Mouse (Mus musculus): ENCODE data around the gene Ammecr1. TPM values are rescaled to one million over a fixed set of nuclear protein-coding genes. Genes with fewer than 3 reads are reported as not detected.

The Ammecr1 gene
- polyA plus RNA-seq, 1 experiment from 2014 or later, result 4.1 TPM

DNA sequence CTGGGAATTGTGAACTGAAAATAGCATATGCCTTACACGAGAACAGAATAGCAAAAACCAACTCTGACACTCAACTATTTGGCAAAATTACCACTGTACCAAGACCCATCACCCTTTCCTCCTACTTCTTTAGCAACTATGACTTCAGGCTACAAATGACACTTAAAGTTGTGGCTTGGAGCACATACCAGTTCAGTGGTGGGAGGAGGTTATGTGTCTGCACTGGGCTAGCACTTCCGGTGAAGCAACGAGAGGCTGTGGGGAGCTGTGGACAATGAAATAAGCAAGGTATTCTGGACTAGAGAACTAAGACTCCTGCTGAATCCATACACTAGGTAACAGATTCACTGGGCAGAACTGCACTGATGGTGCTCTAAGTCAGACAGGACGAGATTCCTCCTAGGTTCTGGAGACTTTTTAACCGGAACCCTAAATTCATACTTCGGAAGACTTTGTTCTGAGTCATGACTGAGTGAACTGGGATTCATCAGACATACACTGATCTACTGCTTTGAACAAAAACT lies 69.0 kb downstream of the Ammecr1 start:
- Histone ChIP-seq H3K4me1 (ENCODE audit: control insufficient read depth, insufficient read depth, low read length) (no peaks in the 10 kb centered on the region), H3K4me2 (ENCODE audit: low read depth, low read length) (no peak overlapping the region), H3K9ac (replicated peaks; ENCODE audit: low read depth, low read length) (no peak overlapping the region), H3K4me3 (ENCODE audit: low read depth, low read length) (no peak overlapping the region), H3K36me3 (ENCODE audit: control insufficient read depth, insufficient read depth, low read length) (no peaks in the 10 kb centered on the region), H3K27me3 (ENCODE audit: control insufficient read depth, insufficient read depth, low read length) (0 out of 2 replicates have a peak, but pooled peaks cover 2% of the 10 kb centered on the region), H3K9me3 (ENCODE audit: control insufficient read depth, low read length) (no peaks in the 10 kb centered on the region), H3K27ac (ENCODE audit: low read depth, low read length) (no peak overlapping the region)
- 92% methylated on average over 6 of the region's 6 CpGs for WGBS
- ATAC-seq (ENCODE audit: low read depth), result no peak

DNA sequence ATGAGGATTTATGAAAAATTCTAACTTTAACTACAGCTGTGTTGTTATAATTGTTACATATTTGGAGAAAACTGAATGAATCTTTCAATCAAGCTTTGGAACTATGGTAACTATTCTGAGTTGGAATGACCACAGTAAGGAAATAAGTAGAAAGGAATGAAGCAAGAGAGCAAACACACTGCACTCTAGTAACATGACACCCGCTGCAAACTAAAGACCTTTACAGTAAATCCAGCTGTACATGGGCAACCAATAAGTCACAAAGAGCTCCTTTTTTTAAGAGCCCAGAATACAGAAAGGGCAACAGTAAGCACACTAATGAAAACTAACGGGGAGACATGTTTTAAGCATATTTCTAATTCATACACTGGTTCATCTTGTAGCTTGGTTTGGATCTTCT lies 71.2 kb downstream of the Ammecr1 start:
- Histone ChIP-seq H3K27me3 (ENCODE audit: control insufficient read depth, insufficient read depth, low read length) (0 out of 2 replicates have a peak, but pooled peaks cover 2% of the 10 kb centered on the region), H3K9ac (replicated peaks; ENCODE audit: low read depth, low read length) (no peak overlapping the region), H3K27ac (ENCODE audit: low read depth, low read length) (no peak overlapping the region), H3K4me2 (ENCODE audit: low read depth, low read length) (no peak overlapping the region), H3K9me3 (ENCODE audit: control insufficient read depth, low read length) (no peaks in the 10 kb centered on the region), H3K4me3 (ENCODE audit: low read depth, low read length) (no peak overlapping the region), H3K36me3 (ENCODE audit: control insufficient read depth, insufficient read depth, low read length) (no peaks in the 10 kb centered on the region), H3K4me1 (ENCODE audit: control insufficient read depth, insufficient read depth, low read length) (no peaks in the 10 kb centered on the region)
- WGBS, result 86% methylated on average over 2 of the region's 2 CpGs
- ATAC-seq (ENCODE audit: low read depth), result no peak

DNA sequence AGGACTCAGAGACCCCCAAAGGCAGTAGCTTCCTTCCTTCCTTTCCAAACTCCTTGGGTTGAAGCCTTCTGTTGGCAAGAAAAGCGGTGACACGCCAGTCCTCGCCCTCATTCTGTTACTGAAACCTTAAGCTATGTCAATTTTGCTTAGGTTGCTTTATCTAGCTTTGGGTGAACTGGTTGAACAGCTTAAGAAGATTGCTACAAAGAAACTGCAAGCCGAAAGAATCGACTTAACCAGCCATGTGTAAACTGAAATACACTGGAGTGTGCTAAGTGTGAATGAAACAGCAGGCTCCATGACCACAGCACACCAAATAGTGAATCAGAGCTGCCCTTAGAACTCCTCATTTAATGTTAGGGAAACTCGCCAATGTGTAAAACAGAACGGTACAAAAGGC lies 80.6 kb downstream of the Ammecr1 start:
- 89% methylated on average over 7 of the region's 7 CpGs for WGBS
- no peak overlapping the region for H3K27ac ChIP-seq (ENCODE audit: low read depth, low read length)
- H3K27me3 ChIP-seq (ENCODE audit: control insufficient read depth, insufficient read depth, low read length), result no peaks in the 10 kb centered on the region
- H3K4me2 ChIP-seq (ENCODE audit: low read depth, low read length), result no peak overlapping the region
- no peak for ATAC-seq (ENCODE audit: low read depth)
- H3K36me3 ChIP-seq (ENCODE audit: control insufficient read depth, insufficient read depth, low read length), result no peaks in the 10 kb centered on the region
- no peaks in the 10 kb centered on the region for H3K4me1 ChIP-seq (ENCODE audit: control insufficient read depth, insufficient read depth, low read length)
- no peak overlapping the region for H3K9ac ChIP-seq (replicated peaks; ENCODE audit: low read depth, low read length)
- H3K9me3 ChIP-seq (ENCODE audit: control insufficient read depth, low read length), result no peaks in the 10 kb centered on the region
- no peak overlapping the region for H3K4me3 ChIP-seq (ENCODE audit: low read depth, low read length)

DNA sequence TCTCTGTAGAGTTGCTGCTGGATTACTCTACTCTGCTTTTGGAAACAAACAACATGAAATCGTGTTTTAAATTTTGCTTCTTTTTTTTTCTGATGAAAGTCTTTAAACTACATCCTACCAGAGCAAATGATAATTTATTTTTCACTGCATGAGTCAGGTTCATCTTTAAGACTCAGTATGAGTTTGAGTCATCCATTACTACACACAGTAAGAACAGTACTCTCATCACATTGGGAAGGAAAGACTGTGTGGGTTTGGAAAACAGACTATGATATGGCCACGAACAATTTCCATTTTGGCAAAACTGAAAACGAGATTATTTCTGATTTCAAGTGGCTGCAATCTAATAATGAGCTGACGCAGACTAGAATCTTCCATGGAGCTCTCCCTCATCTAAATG lies 82.9 kb downstream of the Ammecr1 start:
- no peaks in the 10 kb centered on the region for H3K9me3 ChIP-seq (ENCODE audit: control insufficient read depth, low read length)
- no peak overlapping the region for H3K4me3 ChIP-seq (ENCODE audit: low read depth, low read length)
- no peak overlapping the region for H3K27ac ChIP-seq (ENCODE audit: low read depth, low read length)
- H3K4me1 ChIP-seq (ENCODE audit: control insufficient read depth, insufficient read depth, low read length), result no peaks in the 10 kb centered on the region
- no peaks in the 10 kb centered on the region for H3K27me3 ChIP-seq (ENCODE audit: control insufficient read depth, insufficient read depth, low read length)
- WGBS, result 91% methylated on average over 4 of the region's 4 CpGs
- H3K9ac ChIP-seq (replicated peaks; ENCODE audit: low read depth, low read length), result no peak overlapping the region
- no peak for ATAC-seq (ENCODE audit: low read depth)
- no peaks in the 10 kb centered on the region for H3K36me3 ChIP-seq (ENCODE audit: control insufficient read depth, insufficient read depth, low read length)
- no peak overlapping the region for H3K4me2 ChIP-seq (ENCODE audit: low read depth, low read length)

DNA sequence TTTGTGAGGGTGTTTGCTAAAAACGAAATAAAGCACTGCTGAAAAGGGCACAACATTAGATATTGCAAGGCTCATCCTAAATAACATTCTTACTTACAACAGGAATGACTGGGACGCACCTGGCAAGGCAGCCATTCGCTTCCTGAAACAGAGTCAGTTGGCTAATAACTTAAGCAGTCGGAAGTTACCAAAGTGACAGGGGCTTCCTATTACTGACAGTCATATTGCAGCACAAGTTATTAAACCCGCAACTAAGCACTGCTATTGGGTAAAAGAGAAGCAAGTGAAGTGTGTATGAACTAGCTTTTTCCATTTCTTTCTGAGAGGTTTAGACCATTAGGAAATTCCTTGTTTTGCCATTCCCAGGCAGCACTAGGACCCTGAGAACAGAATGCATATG lies 84.3 kb downstream of the Ammecr1 start:
- no peak overlapping the region for H3K27ac ChIP-seq (ENCODE audit: low read depth, low read length)
- no peaks in the 10 kb centered on the region for H3K4me1 ChIP-seq (ENCODE audit: control insufficient read depth, insufficient read depth, low read length)
- no peaks in the 10 kb centered on the region for H3K9me3 ChIP-seq (ENCODE audit: control insufficient read depth, low read length)
- no peak overlapping the region for H3K9ac ChIP-seq (replicated peaks; ENCODE audit: low read depth, low read length)
- ATAC-seq (ENCODE audit: low read depth), result no peak
- 92% methylated on average over 5 of the region's 5 CpGs for WGBS
- H3K36me3 ChIP-seq (ENCODE audit: control insufficient read depth, insufficient read depth, low read length), result no peaks in the 10 kb centered on the region
- no peaks in the 10 kb centered on the region for H3K27me3 ChIP-seq (ENCODE audit: control insufficient read depth, insufficient read depth, low read length)
- H3K4me2 ChIP-seq (ENCODE audit: low read depth, low read length), result no peak overlapping the region
- no peak overlapping the region for H3K4me3 ChIP-seq (ENCODE audit: low read depth, low read length)

DNA sequence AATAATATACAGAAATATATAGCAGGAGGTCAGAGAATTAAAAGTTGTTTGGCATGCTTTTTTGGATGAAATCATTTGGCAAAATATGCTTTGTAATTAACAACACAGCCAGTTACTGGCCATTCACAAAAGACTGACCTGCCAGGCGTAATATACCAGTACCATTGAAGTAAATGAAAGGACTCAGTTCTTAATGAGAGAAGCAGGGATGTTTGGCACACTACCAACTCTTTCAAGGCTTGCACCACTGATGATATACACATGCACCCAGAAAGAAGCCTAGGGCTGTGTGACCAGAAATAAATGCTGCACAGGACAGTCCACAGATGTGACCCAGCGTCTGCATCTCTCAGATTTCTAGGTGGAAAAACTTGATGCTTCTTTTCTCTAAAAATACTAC lies 96.7 kb downstream of the Ammecr1 start:
- 53% methylated on average over 2 of the region's 2 CpGs for WGBS
- no peak overlapping the region for H3K27ac ChIP-seq (ENCODE audit: low read depth, low read length)

DNA sequence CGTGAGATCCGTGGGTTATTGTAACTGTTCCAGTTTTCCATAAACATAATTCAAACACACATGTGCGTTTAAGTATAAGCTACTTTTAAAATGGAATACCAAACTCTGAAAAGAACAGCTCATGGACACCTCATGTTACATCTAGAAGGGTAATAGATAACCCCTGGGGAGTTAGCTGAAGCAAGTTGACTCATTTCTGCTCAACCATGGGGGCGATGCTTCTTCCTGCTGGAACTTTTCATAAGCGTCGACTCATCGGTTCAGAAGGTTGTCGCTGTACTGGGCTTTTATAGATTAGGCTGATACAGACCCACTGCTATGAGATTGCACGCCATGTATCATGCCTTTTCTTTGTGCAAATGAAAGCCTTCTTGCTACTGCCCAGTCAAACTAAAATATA lies 118.5 kb downstream of the Ammecr1 start:
- WGBS, result 95% methylated on average over 9 of the region's 9 CpGs

More for the DNA sequence above, 96.7 kb downstream of the Ammecr1 start:
- Histone ChIP-seq H3K4me1 (ENCODE audit: control insufficient read depth, insufficient read depth, low read length) (no peaks in the 10 kb centered on the region), H3K4me2 (ENCODE audit: low read depth, low read length) (no peak overlapping the region), H3K36me3 (ENCODE audit: control insufficient read depth, insufficient read depth, low read length) (no peaks in the 10 kb centered on the region), H3K9me3 (ENCODE audit: control insufficient read depth, low read length) (no peaks in the 10 kb centered on the region), H3K27me3 (ENCODE audit: control insufficient read depth, insufficient read depth, low read length) (no peaks in the 10 kb centered on the region), H3K9ac (replicated peaks; ENCODE audit: low read depth, low read length) (no peak overlapping the region), H3K4me3 (ENCODE audit: low read depth, low read length) (no peak overlapping the region)
- ATAC-seq (ENCODE audit: low read depth), result no peak; the same call in 1 of the 2 replicates

DNA sequence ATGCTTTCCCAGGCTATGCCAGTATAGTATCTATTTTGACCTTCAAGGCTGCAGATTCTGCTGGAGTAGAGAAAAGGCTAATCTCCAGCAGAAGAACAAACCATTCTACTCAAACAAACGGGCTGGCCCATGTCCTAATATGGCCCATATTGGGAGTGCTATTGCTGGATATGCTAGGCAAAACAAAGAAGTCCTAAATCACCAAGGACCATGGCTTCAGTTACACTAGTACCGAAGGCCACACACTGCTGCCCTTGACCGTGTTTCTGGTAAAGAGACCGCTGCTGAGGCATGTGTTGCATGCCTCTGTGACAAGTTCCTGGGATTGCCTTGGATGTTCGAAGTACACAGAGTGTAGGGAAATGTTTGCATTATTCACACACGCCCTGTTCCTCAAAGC lies 120.3 kb downstream of the Ammecr1 start:
- no peaks in the 10 kb centered on the region for H3K36me3 ChIP-seq (ENCODE audit: control insufficient read depth, insufficient read depth, low read length)
- no peaks in the 10 kb centered on the region for H3K9me3 ChIP-seq (ENCODE audit: control insufficient read depth, low read length)
- no peak overlapping the region for H3K9ac ChIP-seq (replicated peaks; ENCODE audit: low read depth, low read length)
- H3K27me3 ChIP-seq (ENCODE audit: control insufficient read depth, insufficient read depth, low read length), result no peaks in the 10 kb centered on the region
- no peaks in the 10 kb centered on the region for H3K4me1 ChIP-seq (ENCODE audit: control insufficient read depth, insufficient read depth, low read length)
- no peak for ATAC-seq (ENCODE audit: low read depth)
- no peak overlapping the region for H3K4me3 ChIP-seq (ENCODE audit: low read depth, low read length)
- no peak overlapping the region for H3K27ac ChIP-seq (ENCODE audit: low read depth, low read length)
- no peak overlapping the region for H3K4me2 ChIP-seq (ENCODE audit: low read depth, low read length)
- WGBS, result 82% methylated on average over 6 of the region's 6 CpGs

More for the DNA sequence above, 118.5 kb downstream of the Ammecr1 start:
- H3K9ac ChIP-seq (replicated peaks; ENCODE audit: low read depth, low read length), result no peak overlapping the region
- no peak overlapping the region for H3K27ac ChIP-seq (ENCODE audit: low read depth, low read length)
- no peaks in the 10 kb centered on the region for H3K36me3 ChIP-seq (ENCODE audit: control insufficient read depth, insufficient read depth, low read length)
- H3K4me1 ChIP-seq (ENCODE audit: control insufficient read depth, insufficient read depth, low read length), result no peaks in the 10 kb centered on the region
- H3K27me3 ChIP-seq (ENCODE audit: control insufficient read depth, insufficient read depth, low read length), result no peaks in the 10 kb centered on the region
- H3K4me3 ChIP-seq (ENCODE audit: low read depth, low read length), result no peak overlapping the region
- no peaks in the 10 kb centered on the region for H3K9me3 ChIP-seq (ENCODE audit: control insufficient read depth, low read length)
- no peak for ATAC-seq (ENCODE audit: low read depth)
- no peak overlapping the region for H3K4me2 ChIP-seq (ENCODE audit: low read depth, low read length)

- no peak for ATAC-seq (ENCODE audit: low read depth)
- Histone ChIP-seq H3K4me1 (ENCODE audit: control insufficient read depth, insufficient read depth, low read length) (no peaks in the 10 kb centered on the region), H3K4me2 (ENCODE audit: low read depth, low read length) (no peak overlapping the region), H3K4me3 (ENCODE audit: low read depth, low read length) (no peak overlapping the region), H3K27ac (ENCODE audit: low read depth, low read length) (no peak overlapping the region), H3K27me3 (ENCODE audit: control insufficient read depth, insufficient read depth, low read length) (no peaks in the 10 kb centered on the region), H3K36me3 (ENCODE audit: control insufficient read depth, insufficient read depth, low read length) (no peaks in the 10 kb centered on the region), H3K9ac (replicated peaks; ENCODE audit: low read depth, low read length) (no peak overlapping the region), H3K9me3 (ENCODE audit: control insufficient read depth, low read length) (no peaks in the 10 kb centered on the region)
- 81% methylated on average over 4 of the region's 4 CpGs for WGBS
These were observed 124.6 kb downstream of the Ammecr1 start for GRCm38 (mm10) chrX:142841916-142842315.

All from neural tube, embryonic 14.5 days (tissue).